ENCODE assay signal across 9 mouse cellular contexts in the genomic region with DNA sequence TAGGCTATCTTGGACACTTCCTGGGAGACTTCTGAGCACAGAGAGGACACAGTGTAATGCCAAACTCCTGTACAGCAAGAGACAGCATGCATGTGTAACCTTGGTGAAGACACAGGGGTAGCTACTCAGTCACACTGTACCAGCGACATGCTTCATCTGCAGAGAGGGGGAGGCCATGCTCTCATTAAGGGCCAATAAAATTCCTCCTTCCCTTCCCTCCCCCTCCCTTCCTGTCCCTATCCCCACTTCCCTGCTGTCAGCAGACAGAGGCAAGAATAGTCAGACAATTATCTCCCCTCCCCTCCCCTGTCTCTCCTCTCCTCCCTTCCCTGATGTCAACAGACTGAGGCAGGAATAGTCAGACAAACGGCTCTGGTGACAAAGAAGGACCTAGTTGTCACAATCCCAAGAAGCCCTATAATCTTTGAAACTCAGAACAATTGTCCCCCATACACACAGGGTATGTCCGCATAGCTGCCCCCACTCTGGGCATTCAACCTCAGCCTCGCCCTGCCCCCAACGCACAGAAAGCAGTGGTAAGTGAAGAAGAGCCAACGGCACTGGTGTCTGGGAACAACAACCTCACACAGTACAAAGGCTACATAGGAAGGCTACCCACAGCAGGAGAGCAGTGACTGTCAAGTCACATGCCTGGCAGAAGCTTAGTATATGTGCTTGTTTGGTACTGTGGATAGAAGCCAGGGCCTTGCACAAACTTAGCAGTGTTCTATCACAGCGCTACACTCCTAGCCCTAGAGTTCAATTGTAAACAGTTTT. TPM values are rescaled to one million over a fixed set of nuclear protein-coding genes. Genes with fewer than 3 reads are reported as not detected.
DNase-seq lines count a peak whose midpoint lies in the region; ATAC-seq and TF ChIP-seq lines count a peak whose summit lies in the region.
"Had no signal": no experiment of that assay in that cellular context is flagged by ENCODE, and none has a peak within 500 bp of the region (broad histone marks: within the 10 kb centered on the region; RNA-seq: fewer than 3 reads in every experiment).

No protein-coding gene starts in this region.

- H3K4me3 ChIP-seq in forebrain, embryonic 13.5 days, result no peak overlapping the region
- no peak overlapping the region for H3K4me3 ChIP-seq in midbrain, embryonic 16.5 days (ENCODE audit: low read depth, low read length)

- peak overlapping the region; percentile 48 for H3K9ac ChIP-seq in forebrain, embryonic 13.5 days
- peak overlapping the region; percentile 44; the same call in 1 of the 2 replicates for H3K9ac ChIP-seq in midbrain, embryonic 16.5 days (ENCODE audit: low read depth, low read length)

- DNase-seq in gastrocnemius, postnatal 25 days, result peak; percentile 41
- no peak for DNase-seq in gastrocnemius, postnatal 4 days (ENCODE audit: low spot score in 2 of 2)
- DNase-seq in Patski (ENCODE audit: low read depth, low spot score), result no peak
- DNase-seq in kidney, postnatal 14 days, result peak; percentile 49
- DNase-seq in spleen, adult 18-20 months, result no peak
- no peak for DNase-seq in left cerebral cortex, postnatal 14 days (ENCODE audit: low spot score in 2 of 2)

- POLR2A ChIA-PET in Patski (lab: Charles Lee), result interaction anchor here (0.7 kb wide), 2 partner anchors 20 to 38 kb away, joined by 3 to 7 read pairs; no protein-coding TSS in a partner anchor

- no peaks in the 10 kb centered on the region for H3K36me3 ChIP-seq in forebrain, embryonic 13.5 days (ENCODE audit: poor library complexity, severe bottlenecking)
- no peaks in the 10 kb centered on the region for H3K36me3 ChIP-seq in midbrain, embryonic 16.5 days (ENCODE audit: control insufficient read depth, insufficient read depth, low read length)
- H3K36me3 ChIP-seq: G1E had no signal

- peak; percentile 51 for ATAC-seq in Patski
- peak; percentile 87 for ATAC-seq in forebrain, embryonic 13.5 days
- peak; percentile 80 for ATAC-seq in midbrain, embryonic 16.5 days

- intact Hi-C loops in left cerebral cortex, postnatal 14 days (cut with DNase I), result no loop called here

- in situ Hi-C loops in Patski (cut with MboI; ENCODE audit: low pct_unique_long_range_greater_than_20kb), result no loop called here

- H3K9me3 ChIP-seq in forebrain, embryonic 13.5 days (replicated peaks), result no peaks in the 10 kb centered on the region
- no peaks in the 10 kb centered on the region for H3K9me3 ChIP-seq in midbrain, embryonic 16.5 days (replicated peaks; ENCODE audit: control insufficient read depth, low read length, poor library complexity, severe bottlenecking)
- H3K9me3 ChIP-seq: G1E had no signal

- H3K27me3 ChIP-seq in Patski, result no peaks in the 10 kb centered on the region
- no peaks in the 10 kb centered on the region for H3K27me3 ChIP-seq in forebrain, embryonic 13.5 days
- no peaks in the 10 kb centered on the region for H3K27me3 ChIP-seq in midbrain, embryonic 16.5 days (ENCODE audit: control insufficient read depth, insufficient read depth, low read depth, low read length)

- peak overlapping the region; percentile 89 for H3K27ac ChIP-seq in forebrain, embryonic 13.5 days
- H3K27ac ChIP-seq in midbrain, embryonic 16.5 days (ENCODE audit: low read length), result peak overlapping the region; percentile 80

- peaks cover 51% of the 10 kb centered on the region for H3K4me1 ChIP-seq in forebrain, embryonic 13.5 days
- H3K4me1 ChIP-seq in midbrain, embryonic 16.5 days (ENCODE audit: control insufficient read depth, insufficient read depth, low read length), result peaks cover 30% of the 10 kb centered on the region

- 18% methylated on average over 7 of the region's 7 CpGs for WGBS in forebrain, embryonic 13.5 days
- 10% methylated on average over 7 of the region's 7 CpGs for WGBS in midbrain, embryonic 16.5 days

- peak overlapping the region; percentile 15 for H3K4me2 ChIP-seq in forebrain, embryonic 13.5 days
- no peak overlapping the region; the same call in 1 of the 2 replicates for H3K4me2 ChIP-seq in midbrain, embryonic 16.5 days (ENCODE audit: low read length)

- no peak for TF ChIP-seq CTCF in Patski (IDR thresholded peaks at IDR 0.05)

- CTCF ChIA-PET in Patski (lab: Charles Lee), result no interaction called here

RNA-seq across cellular contexts. Expression of a gene that starts 28.8 kb away (rescaled TPM):
- 1 to 10 TPM; 8.4 to 9.4 TPM for total RNA-seq in gastrocnemius, postnatal 25 days (2021)
- total RNA-seq in gastrocnemius, postnatal 4 days (2021), result 10 to 100 TPM; 41.5 to 43.1 TPM
- 28.1 TPM for polyA plus RNA-seq in Patski (2021)
- 18.2 and 19.9 TPM in 2 replicates for polyA plus RNA-seq in forebrain, embryonic 13.5 days (2015; fragmentation: Nextera tagmentation; extraction: Ambion mirVana)
- polyA plus RNA-seq in midbrain, embryonic 16.5 days (2015; fragmentation: Nextera tagmentation; extraction: Ambion mirVana), result 29.3 and 33.2 TPM in 2 replicates
- total RNA-seq in left cerebral cortex, postnatal 14 days (2021), result 10 to 100 TPM; 61.2 to 61.6 TPM

RNA-seq across cellular contexts. Expression of a gene that starts 57.1 kb away (rescaled TPM):
- not detected for total RNA-seq in gastrocnemius, postnatal 25 days (2021)
- total RNA-seq in gastrocnemius, postnatal 4 days (2021), result not detected
- not detected for polyA plus RNA-seq in Patski (2021)
- polyA plus RNA-seq in forebrain, embryonic 13.5 days (2015; fragmentation: Nextera tagmentation; extraction: Ambion mirVana), result 1.4 and 1.8 TPM in 2 replicates
- 1.4 and 1.9 TPM in 2 replicates for polyA plus RNA-seq in midbrain, embryonic 16.5 days (2015; fragmentation: Nextera tagmentation; extraction: Ambion mirVana)
- 1 to 10 TPM in 1 of 2 experiments, under 1 TPM in 1; 0.79 to 1.7 TPM for total RNA-seq in left cerebral cortex, postnatal 14 days (2021)
- polyA plus RNA-seq: G1E had no signal

Comparison
In these comparisons a context has a peak if more than half of its experiments do, and no peak if none do; other contexts are left out.
1. DNase-seq: peak in gastrocnemius, postnatal 25 days (single experiment) and kidney, postnatal 14 days (single experiment); none in gastrocnemius, postnatal 4 days (0 of 2), Patski (single experiment), spleen, adult 18-20 months (0 of 2) and left cerebral cortex, postnatal 14 days (0 of 2).
2. RNA of a gene that starts 28.8 kb away (total RNA-seq): 61.2 to 61.6 TPM in left cerebral cortex, postnatal 14 days and 41.5 to 43.1 TPM in gastrocnemius, postnatal 4 days; 8.4 to 9.4 TPM in gastrocnemius, postnatal 25 days; every median in the first group is over 4 times any median in the second.
3. Peak in every context shown above with its lines, with median percentiles within 50 percentile points of each other: ATAC-seq.